Mouse (Mus musculus) CH12.LX (cell line): ENCODE results near the gene Fadd. TPM values are rescaled to one million over a fixed set of nuclear protein-coding genes. Genes with fewer than 3 reads are reported as not detected.

Source experiments
- DNase-seq: peaks from one replicate; pipeline ENCODE4 v3.0.0-alpha.2; 2013; ENCODE audit errors: extremely low read depth
- H3K27ac ChIP-seq: 2 replicates; pipeline ENCODE4 v1.5.1; 2012; ENCODE audit warnings: low read depth, mild to moderate bottlenecking, control low read depth, moderate library complexity; ENCODE audit not compliant: insufficient read depth
- H3K27me3 ChIP-seq: replicated peaks from 2 replicates; pipeline ENCODE3; 2012; ENCODE audit warnings: inconsistent platforms
- H3K36me3 ChIP-seq, 2 experiments: replicated peaks in 1 of 2; 2 replicates each; pipeline versions ENCODE3 to v1.6.1; 2012; ENCODE audit warnings: inconsistent platforms in 1 of 2, low read length in 1 of 2, mild to moderate bottlenecking in 1 of 2, mixed read lengths in 1 of 2, moderate library complexity in 1 of 2; ENCODE audit not compliant: control insufficient read depth in 1 of 2, insufficient read depth in 1 of 2
- H3K4me1 ChIP-seq, 2 experiments: 2 replicates each; pipeline ENCODE4 v1.6.1; 2012; ENCODE audit warnings: inconsistent platforms in 1 of 2, moderate library complexity in 1 of 2; ENCODE audit not compliant: insufficient read depth in 2 of 2, control insufficient read depth in 1 of 2
- H3K4me2 ChIP-seq: 2 replicates; pipeline ENCODE4 v1.6.1; 2012; ENCODE audit warnings: low read depth, mild to moderate bottlenecking, control low read depth; ENCODE audit not compliant: poor library complexity, insufficient read depth, severe bottlenecking
- H3K4me3 ChIP-seq, 3 experiments: fragments of 150-350 bp in 1 of 3; sonication (generic) in 1 of 3; replicated peaks in 1 of 3; 2 replicates each; pipeline versions ENCODE3 to v1.5.1; 2011 to 2012; ENCODE audit warnings: low read depth in 2 of 3, low read length in 2 of 3, mild to moderate bottlenecking in 2 of 3, moderate library complexity in 2 of 3, control low read depth in 1 of 3, improper control_type of control experiment in 1 of 3, inconsistent platforms in 1 of 3, mixed read lengths in 1 of 3; ENCODE audit not compliant: poor library complexity in 1 of 3
- H3K79me2 ChIP-seq: replicated peaks from 2 replicates; pipeline ENCODE4 v1.6.1; 2012; ENCODE audit warnings: mild to moderate bottlenecking, moderate library complexity; ENCODE audit not compliant: control insufficient read depth, poor library complexity, insufficient read depth, severe bottlenecking; ENCODE audit errors: extremely low read depth
- H3K9ac ChIP-seq: 2 replicates; pipeline ENCODE4 v1.6.1; 2012; ENCODE audit warnings: low read depth, mild to moderate bottlenecking, control low read depth, moderate library complexity; ENCODE audit not compliant: insufficient read depth
- H3K9me3 ChIP-seq: replicated peaks from 2 replicates; pipeline ENCODE3; 2012; ENCODE audit warnings: low read length, inconsistent platforms, mixed read lengths
- BHLHE40 ChIP-seq: IDR thresholded peaks from 2 replicates; pipeline ENCODE4 v1.6.1; 2011; ENCODE audit warnings: mild to moderate bottlenecking, low read depth, low read length, improper control_type of control experiment
- CHD1 ChIP-seq: IDR thresholded peaks from 2 replicates; pipeline ENCODE4 v1.6.1; 2012; ENCODE audit warnings: low read depth, low read length, improper control_type of control experiment, inconsistent platforms
- EP300 ChIP-seq: IDR thresholded peaks from 2 replicates; pipeline ENCODE4 v1.6.1; 2011; ENCODE audit warnings: low read length, improper control_type of control experiment
- GABPA ChIP-seq: IDR thresholded peaks from 2 replicates; pipeline ENCODE4 v1.6.1; 2012; ENCODE audit warnings: low read depth, low read length, improper control_type of control experiment, inconsistent platforms; ENCODE audit not compliant: insufficient replicate concordance
- HCFC1 ChIP-seq: IDR thresholded peaks from 2 replicates; pipeline ENCODE4 v1.6.1; 2012; ENCODE audit warnings: low read depth, mild to moderate bottlenecking, inconsistent platforms, low read length, improper control_type of control experiment
- IRF4 ChIP-seq: IDR thresholded peaks from 2 replicates; pipeline ENCODE4 v1.6.1; 2014; ENCODE audit warnings: low read depth, mild to moderate bottlenecking, inconsistent platforms, low read length, improper control_type of control experiment
- JUN ChIP-seq: IDR thresholded peaks from 2 replicates; pipeline ENCODE4 v1.6.1; 2011; ENCODE audit warnings: low read depth, mild to moderate bottlenecking, low read length, improper control_type of control experiment, moderate library complexity; ENCODE audit not compliant: insufficient read depth
- KAT2A ChIP-seq: IDR thresholded peaks from 2 replicates; pipeline ENCODE4 v1.6.1; 2012; ENCODE audit warnings: low read length, improper control_type of control experiment, inconsistent platforms; ENCODE audit not compliant: insufficient replicate concordance
- MAFK ChIP-seq: IDR thresholded peaks from 2 replicates; pipeline ENCODE4 v1.6.1; 2011; ENCODE audit warnings: low read length, improper control_type of control experiment; ENCODE audit not compliant: insufficient replicate concordance
- MAX ChIP-seq: IDR thresholded peaks from 2 replicates; pipeline ENCODE4 v1.6.1; 2011; ENCODE audit warnings: low read length, improper control_type of control experiment
- MAZ ChIP-seq: IDR thresholded peaks from 2 replicates; pipeline ENCODE4 v1.6.1; 2012; ENCODE audit warnings: low read depth, mild to moderate bottlenecking, inconsistent platforms, low read length, improper control_type of control experiment, moderate library complexity
- MXI1 ChIP-seq: IDR thresholded peaks from 2 replicates; pipeline ENCODE4 v1.6.1; 2011; ENCODE audit warnings: mild to moderate bottlenecking, low read depth, low read length, improper control_type of control experiment
- MYC ChIP-seq: IDR thresholded peaks from 2 replicates; pipeline ENCODE4 v1.6.1; 2011; ENCODE audit warnings: low read depth, mild to moderate bottlenecking, improper control_type of control experiment, low read length
- NELFE ChIP-seq: IDR thresholded peaks from 2 replicates; pipeline ENCODE4 v1.6.1; 2011; ENCODE audit warnings: low read depth, low read length, improper control_type of control experiment
- PAX5 ChIP-seq: IDR thresholded peaks from 2 replicates; pipeline ENCODE4 v1.6.1; 2012; ENCODE audit warnings: low read length, inconsistent platforms, mixed read lengths
- POLR2A ChIP-seq: IDR thresholded peaks from 2 replicates; pipeline ENCODE4 v1.6.1; 2011; ENCODE audit warnings: low read depth, mild to moderate bottlenecking, improper control_type of control experiment, low read length
- RAD21 ChIP-seq: IDR thresholded peaks from 2 replicates; pipeline ENCODE4 v1.6.1; 2011; ENCODE audit warnings: low read depth, mild to moderate bottlenecking, low read length, improper control_type of control experiment, moderate library complexity
- SIN3A ChIP-seq: IDR thresholded peaks from 2 replicates; pipeline ENCODE4 v1.6.1; 2012; ENCODE audit warnings: low read length, improper control_type of control experiment, inconsistent platforms
- USF2 ChIP-seq: conservative IDR thresholded peaks from 2 replicates; pipeline ENCODE4 v1.6.1; 2011; ENCODE audit warnings: low read depth, low read length, improper control_type of control experiment
- ZC3H11A ChIP-seq: IDR thresholded peaks from 2 replicates; pipeline ENCODE4 v1.6.1; 2012; ENCODE audit warnings: low read depth, mild to moderate bottlenecking, inconsistent platforms, low read length, improper control_type of control experiment
- ZKSCAN1 ChIP-seq: IDR thresholded peaks from 2 replicates; pipeline ENCODE4 v1.6.1; 2012; ENCODE audit warnings: low read depth, inconsistent platforms, low read length, improper control_type of control experiment, borderline replicate concordance
- ZMIZ1 ChIP-seq: IDR thresholded peaks from 2 replicates; pipeline ENCODE4 v1.6.1; 2012; ENCODE audit warnings: low read depth, mild to moderate bottlenecking, inconsistent platforms, low read length, improper control_type of control experiment
- ZNF384 ChIP-seq: IDR thresholded peaks from 2 replicates; pipeline ENCODE4 v1.6.1; 2012; ENCODE audit warnings: low read depth, low read length, improper control_type of control experiment, inconsistent platforms
- dilution Hi-C: fragments of 300-500 bp; cut with MboI; formaldehyde crosslinking; loops from 2 replicates; pipeline ENCODE4 v1.14.3; 2020; ENCODE audit warnings: low sequenced_read_pairs; ENCODE audit not compliant: extremely low pct_unique_long_range_greater_than_20kb, extremely low pct_ligation_motif_present
- in situ Hi-C: fragments of 300-500 bp; cut with MboI; formaldehyde crosslinking; loops from 3 replicates; pipeline ENCODE4 v1.14.3; 2019; ENCODE audit warnings: low sequenced_read_pairs, low pct_ligation_motif_present, low pct_unique_long_range_greater_than_20kb, mixed read lengths
- polyA plus RNA-seq: library from polyadenylated mRNA; unstranded; fragments of >175 nt; gene quantifications from 2 replicates; pipeline ENCODE4 v1.2.1, GENCODE M21; 2012; ENCODE audit warnings: low read depth; ENCODE audit not compliant: insufficient read length
- total RNA-seq, 2 experiments: library from RNA; depleted of rRNA; stranded (reverse); fragments of 300-350 nt in 1 of 2; fragments of >200 nt in 1 of 2; gene quantifications; 2 replicates each; pipeline ENCODE4 v1.2.3; 2012 to 2014

Gene Fadd
- total and polyA plus RNA-seq, 3 experiments: 2.9 to 7.0 (median 4.5) TPM

DNA sequence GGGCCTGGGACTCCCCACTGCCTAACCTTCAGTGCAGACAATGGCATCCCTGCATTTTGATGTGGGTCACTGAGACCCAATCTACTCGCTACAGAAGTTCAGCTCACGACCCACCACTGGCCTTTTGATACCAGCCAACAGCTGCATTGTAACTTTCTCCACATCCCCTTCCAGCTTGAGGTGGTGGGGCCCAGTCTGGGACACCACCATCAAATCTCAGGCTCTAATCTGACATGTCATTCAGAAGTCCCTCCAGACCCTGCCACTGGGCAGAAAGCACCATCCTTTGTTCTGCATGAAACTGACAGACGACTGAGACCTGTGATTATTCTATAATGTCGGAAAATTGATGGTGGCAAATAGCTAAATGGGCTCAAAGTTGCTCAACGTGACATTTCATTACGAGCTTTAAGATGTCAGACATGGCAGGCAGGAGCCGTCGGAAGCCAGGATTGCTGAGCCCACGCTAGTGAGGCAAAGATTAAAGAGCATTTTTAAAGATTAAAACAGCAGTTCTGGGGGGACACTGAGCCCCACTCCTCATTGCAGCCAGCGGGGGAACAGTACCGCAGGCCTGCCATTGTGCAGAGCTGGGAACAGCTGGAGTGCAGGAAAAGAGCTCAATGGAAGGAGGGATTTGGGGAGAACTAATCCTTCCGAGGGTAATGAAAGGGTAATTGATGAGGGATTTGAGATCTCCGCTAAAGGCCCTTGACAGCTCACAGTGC lies 45.5 kb upstream of the Fadd start:
- dilution Hi-C loops: no loop called here
- Histone ChIP-seq H3K9ac (no peak overlapping the region), H3K27ac (no peak overlapping the region)

DNA sequence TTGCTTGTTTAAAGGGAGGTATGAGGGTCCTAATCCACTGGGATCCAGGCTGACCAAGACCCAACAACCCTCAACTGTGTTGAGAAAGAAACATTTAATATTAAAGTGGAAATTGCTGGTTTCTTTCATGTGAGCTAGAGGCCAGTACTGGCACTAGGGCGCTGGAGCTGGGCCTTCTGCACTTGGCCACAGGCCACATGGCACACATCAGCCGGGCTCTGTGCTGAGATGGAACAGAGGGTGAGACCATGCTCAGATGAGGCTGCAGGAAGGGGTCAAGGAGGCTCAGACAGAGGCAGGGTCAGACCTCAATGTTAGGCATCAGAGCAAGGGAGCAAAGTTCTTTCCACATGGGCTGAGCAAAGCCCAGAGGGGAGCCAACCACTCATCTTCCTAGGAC lies 43.8 kb upstream of the Fadd start:
- Histone ChIP-seq H3K9me3 (peaks cover 13% of the 10 kb centered on the region), H3K4me2 (no peak overlapping the region), H3K27me3 (peaks cover 96% of the 10 kb centered on the region), H3K27ac (no peak overlapping the region), H3K9ac (no peak overlapping the region), H3K79me2 (no peaks in the 10 kb centered on the region), H3K36me3 (no peaks in the 10 kb centered on the region), H3K4me1 (no peaks in the 10 kb centered on the region), H3K4me3 (no peak overlapping the region)
- DNase-seq: no peak
- dilution Hi-C loops: no loop called here
- in situ Hi-C loops: no loop called here
- no peak for TF ChIP-seq IRF4
- no peak for TF ChIP-seq NELFE
- no peak for TF ChIP-seq MXI1
- TF ChIP-seq JUN: no peak
- TF ChIP-seq ZKSCAN1: no peak
- TF ChIP-seq CHD1: no peak

More for the DNA sequence above, 45.5 kb upstream of the Fadd start:
- TF ChIP-seq PAX5 (no peak), HCFC1 (no peak), KAT2A (no peak)
- no peak overlapping the region for H3K4me3 ChIP-seq
- H3K4me1 ChIP-seq: no peaks in the 10 kb centered on the region
- no peaks in the 10 kb centered on the region for H3K36me3 ChIP-seq
- no peaks in the 10 kb centered on the region for H3K79me2 ChIP-seq
- peaks cover 95% of the 10 kb centered on the region for H3K27me3 ChIP-seq
- no peak overlapping the region for H3K4me2 ChIP-seq
- in situ Hi-C loops: no loop called here
- no peak for DNase-seq
- H3K9me3 ChIP-seq: peaks cover 1% of the 10 kb centered on the region

DNA sequence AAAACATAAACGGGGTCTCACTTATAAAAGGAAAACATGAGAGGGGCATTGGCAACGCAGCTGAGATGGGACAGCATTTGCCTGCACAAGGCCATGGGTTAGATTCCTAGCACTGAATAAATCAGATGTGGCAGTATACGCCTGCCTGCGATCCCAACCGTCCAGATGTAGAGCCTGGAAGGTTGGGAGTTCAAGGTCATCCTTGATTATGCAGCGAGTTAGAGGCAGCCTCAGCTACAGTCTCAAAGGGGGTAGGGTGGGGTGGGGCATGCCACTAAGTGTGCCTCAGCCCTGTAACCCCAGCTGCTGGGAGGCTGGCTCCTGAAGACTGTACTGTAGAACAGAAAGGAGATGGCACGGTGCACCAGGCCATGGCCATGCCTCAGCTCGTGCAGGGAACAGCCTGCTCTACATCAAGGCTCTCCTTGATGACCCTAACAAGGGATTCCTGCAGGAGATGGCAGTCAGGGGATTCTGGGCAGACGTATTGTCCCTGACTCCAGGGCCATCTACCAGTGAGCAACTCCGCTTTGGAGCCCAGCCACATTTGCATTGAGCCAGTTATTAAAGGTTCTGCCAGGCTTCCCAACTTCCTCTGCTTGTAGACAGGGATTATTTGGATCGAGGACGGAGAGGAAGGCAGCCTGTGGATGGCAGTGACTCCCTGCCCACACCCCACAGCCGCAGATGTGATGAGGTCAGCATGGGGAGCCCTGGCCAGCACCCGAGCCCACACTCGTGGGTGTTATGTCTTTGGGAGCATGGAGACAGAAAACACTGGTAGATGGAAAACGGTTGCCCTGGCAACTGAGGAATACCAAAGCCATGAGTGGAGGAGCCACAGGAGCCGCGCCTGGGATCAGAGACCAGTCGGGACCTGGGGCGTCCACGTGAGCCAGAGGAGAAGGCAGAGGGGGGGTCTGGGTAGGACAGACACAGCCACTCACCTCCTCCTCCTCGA lies 38.7 kb upstream of the Fadd start:
- Histone ChIP-seq H3K27me3 (peaks cover 91% of the 10 kb centered on the region), H3K27ac (no peak overlapping the region), H3K4me2 (no peak overlapping the region), H3K4me3 (no peak overlapping the region), H3K36me3 (no peaks in the 10 kb centered on the region), H3K9ac (no peak overlapping the region), H3K4me1 (no peaks in the 10 kb centered on the region), H3K9me3 (peaks cover 13% of the 10 kb centered on the region), H3K79me2 (no peaks in the 10 kb centered on the region)
- TF ChIP-seq JUN (no peak), MAZ (no peak), RAD21 (no peak), ZNF384 (no peak), MAX (no peak), MYC (no peak), ZMIZ1 (no peak), GABPA (no peak), ZKSCAN1 (no peak), SIN3A (no peak), HCFC1 (no peak), MAFK (no peak), EP300 (no peak), BHLHE40 (no peak), USF2 (no peak), POLR2A (no peak), ZC3H11A (no peak)
- in situ Hi-C loops (no loop called here), dilution Hi-C loops (no loop called here)
- no peak for DNase-seq
